Mouse (Mus musculus) kidney, adult 2 months (tissue): ENCODE data around the gene Slc12a1. TPM values are rescaled to one million over a fixed set of nuclear protein-coding genes. Genes with fewer than 3 reads are reported as not detected.

Experiments
- DNase-seq: peaks from one replicate; pipeline ENCODE4 v3.0.0; 2021
- H3K27ac ChIP-seq: fragments of 200-500 bp; 2 replicates; pipeline ENCODE4 v1.5.1; 2012; ENCODE audit warnings: low read depth, low read length, control low read depth, inconsistent platforms; ENCODE audit not compliant: insufficient read depth
- H3K27me3 ChIP-seq: fragments of 200-500 bp; replicated peaks from 2 replicates; pipeline ENCODE4 v1.6.1; 2012; ENCODE audit warnings: mild to moderate bottlenecking, moderate library complexity, low read length, inconsistent platforms; ENCODE audit not compliant: control insufficient read depth, insufficient read depth
- H3K36me3 ChIP-seq: fragments of 200-500 bp; 2 replicates; pipeline ENCODE4 v1.6.1; 2012; ENCODE audit warnings: mild to moderate bottlenecking, moderate library complexity, low read length, inconsistent platforms; ENCODE audit not compliant: control insufficient read depth, insufficient read depth
- H3K4me1 ChIP-seq: fragments of 200-500 bp; 2 replicates; pipeline ENCODE4 v1.6.1; 2011; ENCODE audit warnings: low read length; ENCODE audit not compliant: control insufficient read depth, insufficient read depth
- H3K4me3 ChIP-seq: fragments of 200-500 bp; 2 replicates; pipeline ENCODE4 v1.5.1; 2011; ENCODE audit warnings: mild to moderate bottlenecking, low read depth, low read length, control low read depth; ENCODE audit not compliant: insufficient read depth
- CTCF ChIP-seq: fragments of 200-500 bp; conservative IDR thresholded peaks from 2 replicates; pipeline ENCODE4 v1.5.1; 2011; ENCODE audit warnings: low read depth, mild to moderate bottlenecking, control low read depth, low read length, moderate library complexity, mixed read lengths; ENCODE audit not compliant: insufficient read depth, insufficient read length
- POLR2A ChIP-seq: fragments of 200-500 bp; IDR thresholded peaks from one replicate; pipeline ENCODE4 v1.6.1; 2011; ENCODE audit warnings: low read depth, low read length, control low read depth
- WGBS: fragments of 180-500 bp; shearing (Covaris S2); methylation state at CpG from one replicate; pipeline ENCODE4 v1.1.7; 2018; 5-methylcytosine and 5-hydroxymethylcytosine counted together
- polyA plus RNA-seq: library from polyadenylated mRNA; depleted of rRNA; stranded (reverse); fragments of >200 nt; gene quantifications from 2 replicates; pipeline ENCODE4 v1.2.3, GENCODE M21; 2012

Gene Slc12a1
- polyA plus RNA-seq, 1 experiment: 182 TPM

GRCm38 (mm10) chr2:125228472-125229409, 76.4 kb downstream of the Slc12a1 start:
- WGBS: 75% methylated on average over 11 of the region's 11 CpGs
- no peak overlapping the region for H3K27ac ChIP-seq
- no peaks in the 10 kb centered on the region; the same call in 1 of the 2 replicates for H3K36me3 ChIP-seq
- no peaks in the 10 kb centered on the region for H3K4me1 ChIP-seq
- no peak for DNase-seq
- H3K4me3 ChIP-seq: no peak overlapping the region
- TF ChIP-seq POLR2A (no peak), CTCF (no peak)
- H3K27me3 ChIP-seq: no peaks in the 10 kb centered on the region

- H3K27me3 ChIP-seq: no peaks in the 10 kb centered on the region
- no peaks in the 10 kb centered on the region; the same call in 1 of the 2 replicates for H3K36me3 ChIP-seq
- DNase-seq: no peak
- 91% methylated on average over 4 of the region's 4 CpGs for WGBS
- no peak overlapping the region for H3K27ac ChIP-seq
- H3K4me1 ChIP-seq: no peaks in the 10 kb centered on the region
- H3K4me3 ChIP-seq: no peak overlapping the region
- TF ChIP-seq POLR2A: no peak
- no peak for TF ChIP-seq CTCF
Measured at GRCm38 (mm10) chr2:125232183-125232582, 79.9 kb downstream of the Slc12a1 start.

- H3K27ac ChIP-seq: no peak overlapping the region
- no peak overlapping the region for H3K4me3 ChIP-seq
- no peaks in the 10 kb centered on the region; the same call in 1 of the 2 replicates for H3K36me3 ChIP-seq
- H3K27me3 ChIP-seq: no peaks in the 10 kb centered on the region
- no peaks in the 10 kb centered on the region for H3K4me1 ChIP-seq
- TF ChIP-seq POLR2A (no peak), CTCF (no peak)
- no peak for DNase-seq
- 58% methylated on average over 2 of the region's 2 CpGs for WGBS
Measured at GRCm38 (mm10) chr2:125233537-125233936, 81.2 kb downstream of the Slc12a1 start.

GRCm38 (mm10) chr2:125234049-125234448, 81.7 kb downstream of the Slc12a1 start:
- TF ChIP-seq POLR2A (no peak), CTCF (no peak)
- H3K27ac ChIP-seq: no peak overlapping the region
- no peaks in the 10 kb centered on the region; the same call in 1 of the 2 replicates for H3K36me3 ChIP-seq
- H3K4me1 ChIP-seq: no peaks in the 10 kb centered on the region
- no peak for DNase-seq
- H3K27me3 ChIP-seq: no peaks in the 10 kb centered on the region
- no peak overlapping the region for H3K4me3 ChIP-seq
- WGBS: 83% methylated on average over 2 of the region's 2 CpGs

- peak; percentile 19 for DNase-seq
- Histone ChIP-seq H3K27me3 (no peaks in the 10 kb centered on the region), H3K4me1 (peaks cover 6% of the 10 kb centered on the region), H3K4me3 (no peak overlapping the region), H3K36me3 (no peaks in the 10 kb centered on the region), H3K27ac (0 out of 2 replicates have a peak overlapping the region, but pooled peaks have one; percentile 35)
- WGBS: 84% methylated on average over 3 of the region's 3 CpGs
- no peak for TF ChIP-seq POLR2A
- no peak for TF ChIP-seq CTCF
Measured at GRCm38 (mm10) chr2:125245545-125246285, 93.4 kb downstream of the Slc12a1 start.

GRCm38 (mm10) chr2:125246669-125247068, 94.4 kb downstream of the Slc12a1 start:
- Histone ChIP-seq H3K27ac (0 out of 2 replicates have a peak overlapping the region, but pooled peaks have one; percentile 8), H3K36me3 (no peaks in the 10 kb centered on the region), H3K4me3 (no peak overlapping the region), H3K27me3 (no peaks in the 10 kb centered on the region), H3K4me1 (peaks cover 6% of the 10 kb centered on the region)
- 14% methylated on average over 9 of the region's 9 CpGs for WGBS
- DNase-seq: no peak
- TF ChIP-seq POLR2A (no peak), CTCF (no peak)
